Mouse (Mus musculus) cortical plate, adult 2 months (tissue): ENCODE data around the gene Hist1h2be.
"Not testable (repeated sequence)": the region's sequence is repeated elsewhere in the genome, so short reads cannot be mapped to it uniquely, and the experiment has no call there.

Experiments used
- CTCF ChIP-seq: fragments of 200-500 bp; IDR thresholded peaks from 2 replicates; pipeline ENCODE4 v1.5.1; 2011; ENCODE audit warnings: mild to moderate bottlenecking, control low read depth, low read length; ENCODE audit not compliant: insufficient read depth; ENCODE audit errors: extremely low read depth
- POLR2A ChIP-seq: fragments of 200-500 bp; IDR thresholded peaks from 2 replicates; pipeline ENCODE4 v1.6.1; 2011; ENCODE audit warnings: mild to moderate bottlenecking, low read length, control low read depth; ENCODE audit not compliant: insufficient read depth; ENCODE audit errors: extremely low read depth

DNA sequence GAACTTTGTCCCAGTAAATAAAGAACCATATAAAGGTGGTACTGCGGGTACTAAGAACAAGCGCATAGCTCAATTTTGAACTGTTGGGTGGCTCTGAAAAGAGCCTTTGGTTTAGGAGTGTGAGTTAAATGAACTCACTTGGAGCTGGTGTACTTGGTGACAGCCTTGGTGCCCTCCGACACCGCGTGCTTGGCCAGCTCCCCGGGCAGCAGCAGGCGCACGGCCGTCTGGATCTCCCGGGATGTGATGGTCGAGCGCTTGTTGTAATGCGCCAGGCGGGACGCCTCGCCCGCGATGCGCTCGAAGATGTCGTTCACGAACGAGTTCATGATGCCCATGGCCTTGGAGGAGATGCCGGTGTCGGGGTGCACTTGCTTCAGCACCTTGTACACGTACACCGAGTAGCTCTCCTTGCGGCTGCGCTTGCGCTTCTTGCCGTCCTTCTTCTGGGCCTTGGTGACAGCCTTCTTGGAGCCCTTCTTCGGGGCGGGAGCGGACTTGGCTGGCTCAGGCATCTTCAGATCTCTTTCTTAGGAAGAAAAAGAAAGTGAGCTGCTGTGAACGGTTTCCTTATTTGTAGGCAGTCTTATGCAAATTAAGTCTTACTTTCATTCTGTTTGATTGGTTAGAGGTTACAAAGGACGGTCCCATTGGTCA lies 35.4 kb downstream of the Hist1h2be start:
- not testable (repeated sequence) for TF ChIP-seq CTCF
- peak; percentile 91 for TF ChIP-seq POLR2A
